Mouse (Mus musculus): ENCODE data around the gene Hapln3. TPM values are rescaled to one million over a fixed set of nuclear protein-coding genes. Genes with fewer than 3 reads are reported as not detected.

Gene Hapln3
- 2.3 and 2.7 TPM in 2 replicates for polyA plus RNA-seq (2015; fragmentation: Nextera tagmentation; extraction: Ambion mirVana)

DNA sequence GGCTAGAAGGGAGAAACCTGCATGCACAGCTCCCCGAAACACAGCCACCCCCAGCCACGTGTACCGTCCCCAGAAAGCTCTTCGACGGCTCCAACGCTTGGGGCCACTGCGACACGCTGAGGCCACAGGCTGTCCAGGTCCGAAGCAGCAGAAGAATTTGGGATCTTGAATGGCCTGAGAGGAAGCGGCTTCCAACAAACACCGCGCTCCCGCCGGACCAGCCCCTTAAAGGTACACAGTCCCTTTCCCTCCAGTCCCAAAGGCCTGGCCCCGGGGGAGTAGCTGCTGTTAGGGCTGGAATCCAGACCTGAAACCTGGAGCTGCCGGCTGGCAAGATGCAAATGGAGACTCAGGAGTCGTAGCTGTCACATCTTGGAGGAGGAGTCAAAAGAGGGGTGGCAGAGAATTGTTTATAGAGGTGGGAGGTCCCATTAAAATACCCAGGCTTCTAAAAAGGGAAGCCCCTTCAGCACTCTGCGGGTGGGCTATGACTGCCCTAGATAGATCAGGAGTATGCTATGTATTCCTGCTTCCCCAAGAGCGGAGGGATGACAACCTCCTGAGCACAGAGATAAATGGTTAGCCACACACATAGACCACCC, at the start of gene Hapln3:
Gene Hapln3, minus strand, starts transcription at position 176 of the 602 bp plus-strand sequence.
- no peak within 1 kb of the TSS for H3K9ac ChIP-seq
- H3K4me1 ChIP-seq, result 0 out of 2 replicates have a peak, but pooled peaks cover 14% of the 10 kb centered on the region

GRCm38 (mm10) chr7:79173800-79174199, 43.0 kb upstream of the Hapln3 start:
- Histone ChIP-seq H3K4me1 (no peaks in the 10 kb centered on the region), H3K4me3 (replicated peaks) (no peak overlapping the region), H3K27ac (no peak overlapping the region), H3K4me2 (no peak overlapping the region), H3K36me3 (no peaks in the 10 kb centered on the region), H3K27me3 (replicated peaks) (no peaks in the 10 kb centered on the region), H3K9ac (no peak overlapping the region), H3K9me3 (no peaks in the 10 kb centered on the region)
- 64% methylated on average over 3 of the region's 3 CpGs for WGBS
- no peak for ATAC-seq (ENCODE audit: insufficient read depth, low FRiP score, low read depth)

More for the DNA sequence above, at the start of gene Hapln3:
- Histone ChIP-seq H3K36me3 (peaks cover 4% of the 10 kb centered on the region; the same call in 1 of the 2 replicates), H3K4me2 (peak within 1 kb of the TSS; percentile 53), H3K27ac (no peak within 1 kb of the TSS), H3K9me3 (no peaks in the 10 kb centered on the region), H3K27me3 (replicated peaks) (peaks cover 5% of the 10 kb centered on the region; the same call in 1 of the 2 replicates), H3K4me3 (replicated peaks) (peak within 1 kb of the TSS; percentile 29)
- 4% methylated on average over 19 of the region's 19 CpGs for WGBS
- ATAC-seq (ENCODE audit: insufficient read depth, low FRiP score, low read depth), result 0 out of 2 replicates have a peak, but pooled peaks have one; percentile 12

DNA sequence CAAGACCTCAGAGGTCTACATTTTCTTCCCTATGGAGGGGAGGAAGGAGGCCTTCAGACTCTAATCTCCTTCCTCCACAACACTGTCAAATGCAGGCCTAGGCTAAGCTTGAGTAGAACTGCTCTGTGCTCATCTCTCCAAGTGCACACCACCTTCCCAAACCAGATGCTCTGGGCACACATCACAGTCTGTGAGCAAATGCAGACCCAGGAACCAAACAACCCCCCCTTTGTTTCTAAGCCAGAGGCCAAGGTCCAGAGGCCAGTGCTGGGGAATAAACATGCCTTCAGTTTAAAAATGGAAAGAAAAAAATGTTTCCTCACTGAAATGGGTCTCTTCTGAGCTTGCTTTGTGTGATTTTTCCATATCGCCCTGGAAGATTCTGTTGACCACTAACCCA, 41.0 kb upstream of the Hapln3 start:
- H3K4me1 ChIP-seq, result no peaks in the 10 kb centered on the region
- H3K27me3 ChIP-seq (replicated peaks), result no peaks in the 10 kb centered on the region
- H3K4me2 ChIP-seq, result no peak overlapping the region
- H3K4me3 ChIP-seq (replicated peaks), result no peak overlapping the region
- 78% methylated on average over 1 of the region's 1 CpGs for WGBS
- H3K9me3 ChIP-seq, result no peaks in the 10 kb centered on the region
- peak; percentile 27; the same call in 1 of the 2 replicates for ATAC-seq (ENCODE audit: insufficient read depth, low FRiP score, low read depth)
- no peak overlapping the region for H3K9ac ChIP-seq
- no peaks in the 10 kb centered on the region for H3K36me3 ChIP-seq
- H3K27ac ChIP-seq, result no peak overlapping the region

DNA sequence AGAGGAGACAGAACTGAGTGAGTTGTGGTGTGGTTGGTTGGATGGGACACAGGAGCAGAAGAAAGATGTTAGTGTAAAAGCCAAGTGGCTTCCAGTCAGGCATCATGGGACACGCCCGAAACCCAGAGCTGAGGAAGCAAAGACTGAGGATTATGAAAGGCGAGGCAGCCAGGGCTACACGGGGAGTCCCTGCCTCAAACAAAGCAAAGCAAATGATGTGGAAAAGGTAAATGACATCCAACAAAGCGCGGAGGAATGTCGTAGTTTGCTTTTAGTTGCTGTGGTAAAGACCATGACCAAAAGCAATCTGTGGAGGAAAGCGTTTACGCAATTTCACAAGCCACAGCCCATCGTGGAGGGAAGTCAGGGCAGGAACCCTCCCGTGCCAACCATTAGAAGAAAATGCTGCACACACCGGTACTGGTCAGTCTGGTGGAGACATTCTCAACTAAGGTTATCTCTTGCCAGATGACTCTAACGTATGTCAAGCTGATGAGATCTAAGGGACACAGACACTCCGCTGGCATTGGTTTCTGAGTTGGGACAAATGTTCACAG, 36.3 kb upstream of the Hapln3 start:
- Histone ChIP-seq H3K27me3 (replicated peaks) (no peaks in the 10 kb centered on the region), H3K4me1 (no peaks in the 10 kb centered on the region), H3K9ac (no peak overlapping the region), H3K4me3 (replicated peaks) (no peak overlapping the region), H3K4me2 (no peak overlapping the region), H3K27ac (no peak overlapping the region), H3K36me3 (no peaks in the 10 kb centered on the region), H3K9me3 (no peaks in the 10 kb centered on the region)
- no peak for ATAC-seq (ENCODE audit: insufficient read depth, low FRiP score, low read depth)
- WGBS, result 68% methylated on average over 14 of the region's 14 CpGs

DNA sequence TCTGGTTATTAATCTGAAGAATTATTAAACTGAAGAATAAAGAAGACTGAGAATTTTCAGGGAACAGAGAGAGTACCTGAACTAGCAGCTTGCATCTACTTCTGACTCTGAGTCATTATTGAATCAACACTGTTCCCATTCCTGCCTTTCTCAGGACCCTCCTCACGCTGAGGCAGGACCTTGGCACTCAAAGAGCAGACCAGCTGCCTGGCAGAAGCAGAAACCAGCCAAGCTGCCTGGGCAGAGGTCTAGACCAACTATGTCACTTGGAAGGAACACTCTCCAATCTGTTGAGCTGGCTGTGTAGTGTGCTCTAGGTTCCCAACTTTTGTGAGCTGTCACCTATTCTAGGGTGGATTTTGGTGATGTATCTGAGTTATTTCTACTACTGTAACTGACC, 28.6 kb upstream of the Hapln3 start:
- H3K4me1 ChIP-seq, result no peaks in the 10 kb centered on the region
- H3K4me2 ChIP-seq, result no peak overlapping the region
- 59% methylated on average over 1 of the region's 1 CpGs for WGBS
- H3K36me3 ChIP-seq, result no peaks in the 10 kb centered on the region
- H3K9ac ChIP-seq, result no peak overlapping the region
- no peaks in the 10 kb centered on the region for H3K9me3 ChIP-seq
- no peak overlapping the region for H3K4me3 ChIP-seq (replicated peaks)
- H3K27me3 ChIP-seq (replicated peaks), result no peaks in the 10 kb centered on the region
- ATAC-seq (ENCODE audit: insufficient read depth, low FRiP score, low read depth), result no peak
- H3K27ac ChIP-seq, result no peak overlapping the region

GRCm38 (mm10) chr7:79149522-79149921, 18.7 kb upstream of the Hapln3 start:
- Histone ChIP-seq H3K27ac (no peak overlapping the region), H3K4me1 (peaks cover 18% of the 10 kb centered on the region), H3K9me3 (no peaks in the 10 kb centered on the region), H3K27me3 (replicated peaks) (no peaks in the 10 kb centered on the region), H3K4me3 (replicated peaks) (0 out of 2 replicates have a peak overlapping the region, but pooled peaks have one; percentile 56), H3K36me3 (no peaks in the 10 kb centered on the region), H3K4me2 (peak overlapping the region; percentile 78; the same call in 1 of the 2 replicates), H3K9ac (no peak overlapping the region)
- 60% methylated on average over 6 of the region's 6 CpGs for WGBS
- no peak for ATAC-seq (ENCODE audit: insufficient read depth, low FRiP score, low read depth)

GRCm38 (mm10) chr7:79148711-79149266, 18.0 kb upstream of the Hapln3 start, which contains the start of gene Mfge8:
Gene Mfge8, minus strand, starts transcription at chr7:79149060.
- H3K9me3 ChIP-seq, result no peaks in the 10 kb centered on the region
- peak within 1 kb of the TSS; percentile 56 for H3K4me3 ChIP-seq (replicated peaks)
- WGBS, result under 1% methylated on average over 39 of the region's 39 CpGs
- H3K27me3 ChIP-seq (replicated peaks), result no peaks in the 10 kb centered on the region
- peak; percentile 93 for ATAC-seq (ENCODE audit: insufficient read depth, low FRiP score, low read depth)
- peak within 1 kb of the TSS; percentile 35; the same call in 1 of the 2 replicates for H3K9ac ChIP-seq
- peaks cover 1% of the 10 kb centered on the region; the same call in 1 of the 2 replicates for H3K36me3 ChIP-seq
- peaks cover 20% of the 10 kb centered on the region for H3K4me1 ChIP-seq
- H3K4me2 ChIP-seq, result peak within 1 kb of the TSS; percentile 78
- H3K27ac ChIP-seq, result peak within 1 kb of the TSS; percentile 23

DNA sequence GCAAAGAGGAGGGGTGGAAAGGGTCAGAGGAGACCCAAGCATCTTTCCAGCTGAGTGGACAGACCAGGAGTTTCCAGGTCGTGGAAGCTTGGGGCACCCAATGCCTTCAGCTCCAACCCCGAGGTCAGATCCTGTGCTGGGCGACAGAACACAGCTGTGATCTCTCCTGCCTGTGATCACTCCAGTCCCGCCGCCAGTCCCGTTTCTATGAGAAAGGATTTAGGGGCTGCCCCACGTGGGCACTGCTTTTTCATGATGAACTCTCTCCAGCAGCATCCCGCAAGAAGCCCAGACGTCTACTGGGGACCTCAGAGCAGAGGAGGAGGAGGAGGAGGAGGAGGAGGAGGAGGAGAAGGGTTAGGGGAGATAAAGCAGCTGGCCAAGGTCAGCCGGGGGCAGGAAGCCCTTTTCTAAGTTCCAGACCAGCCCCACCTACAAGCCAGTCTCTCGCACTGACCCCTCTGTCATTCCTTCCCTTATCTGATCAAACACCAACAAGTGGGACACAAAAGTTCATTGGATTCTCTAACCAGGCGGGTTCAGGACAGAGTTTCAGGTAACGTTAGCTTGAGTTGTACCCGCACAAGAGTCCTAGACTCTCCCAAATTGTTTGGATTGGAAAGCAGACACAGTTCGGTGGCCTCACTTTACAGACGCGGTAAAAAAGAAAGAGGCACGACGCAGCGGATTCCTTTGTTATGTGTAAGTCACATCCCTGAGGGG, 17.3 kb upstream of the Hapln3 start:
- WGBS, result under 1% methylated on average over 19 of the region's 20 CpGs
- ATAC-seq (ENCODE audit: insufficient read depth, low FRiP score, low read depth), result no peak
- H3K9me3 ChIP-seq, result no peaks in the 10 kb centered on the region

DNA sequence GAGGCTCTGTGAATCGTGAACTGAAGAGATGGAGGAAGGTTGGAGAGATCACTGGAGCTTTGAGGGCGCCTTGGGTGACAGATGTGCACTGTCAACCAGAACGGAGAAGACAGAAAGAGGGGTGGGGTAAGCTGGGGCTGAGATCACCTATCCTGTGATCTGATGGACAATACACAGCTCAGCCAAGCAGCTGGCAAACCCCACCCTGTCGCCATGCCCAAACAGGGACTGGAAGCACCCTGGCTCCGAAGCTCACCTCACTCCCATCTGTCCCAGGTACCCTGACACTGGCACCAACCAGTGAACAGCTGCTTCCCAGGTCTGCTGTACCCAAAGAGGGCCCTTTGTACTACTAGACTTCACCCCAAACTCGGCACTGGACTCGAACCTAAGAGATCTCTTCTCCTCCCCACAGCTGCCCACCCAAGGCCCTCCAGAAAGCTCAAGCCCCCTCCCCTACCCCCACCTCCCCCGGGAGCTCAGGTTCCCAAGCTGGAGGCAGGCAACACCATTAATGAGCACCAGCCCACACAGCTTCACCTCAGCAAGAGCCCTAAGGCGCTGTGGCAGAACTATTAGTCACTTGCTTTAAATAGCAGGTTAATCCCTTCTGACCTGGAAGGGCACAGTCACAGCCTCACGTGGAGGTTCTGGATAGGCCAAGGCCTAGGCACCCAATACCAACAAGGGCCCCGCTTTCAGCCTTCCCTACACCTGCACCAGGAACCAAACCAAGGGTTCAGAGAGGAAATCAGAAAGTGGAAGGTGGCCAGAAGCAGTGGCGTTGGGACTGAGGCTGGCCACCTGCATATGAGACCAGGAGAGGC, 16.4 kb upstream of the Hapln3 start:
- 53% methylated on average over 12 of the region's 12 CpGs for WGBS
- Histone ChIP-seq H3K4me3 (replicated peaks) (peak overlapping the region; percentile 56), H3K9ac (peak overlapping the region; percentile 16), H3K4me2 (peak overlapping the region; percentile 78), H3K27ac (no peak overlapping the region), H3K27me3 (replicated peaks) (no peaks in the 10 kb centered on the region), H3K9me3 (no peaks in the 10 kb centered on the region), H3K4me1 (peaks cover 20% of the 10 kb centered on the region), H3K36me3 (peaks cover 4% of the 10 kb centered on the region; the same call in 1 of the 2 replicates)
- ATAC-seq (ENCODE audit: insufficient read depth, low FRiP score, low read depth), result no peak

More for the DNA sequence above, 17.3 kb upstream of the Hapln3 start:
- Histone ChIP-seq H3K4me1 (peaks cover 20% of the 10 kb centered on the region), H3K4me3 (replicated peaks) (peak overlapping the region; percentile 56), H3K36me3 (peaks cover 4% of the 10 kb centered on the region; the same call in 1 of the 2 replicates), H3K9ac (peak overlapping the region; percentile 35; the same call in 1 of the 2 replicates), H3K27ac (peak overlapping the region; percentile 23), H3K4me2 (peak overlapping the region; percentile 78), H3K27me3 (replicated peaks) (no peaks in the 10 kb centered on the region)

DNA sequence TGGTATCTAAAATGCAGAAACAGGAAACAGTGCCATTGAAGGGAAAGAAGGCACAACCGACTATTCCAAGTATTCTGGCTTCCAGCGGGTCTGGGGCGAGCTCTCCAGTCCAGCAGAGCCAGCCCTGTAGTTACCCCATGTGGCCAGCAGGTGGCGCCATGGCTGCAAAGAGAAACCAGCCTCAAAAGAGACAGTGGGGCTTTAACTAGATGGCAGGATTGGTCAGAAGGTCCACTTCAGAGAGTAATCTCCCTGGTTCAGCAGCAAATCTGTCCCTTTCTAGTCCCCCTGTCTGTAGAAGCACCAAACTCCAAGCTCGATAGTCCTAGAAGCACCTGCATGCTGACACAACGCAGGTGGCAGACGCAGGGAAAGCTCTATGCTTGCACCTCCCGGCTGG, 10.1 kb upstream of the Hapln3 start:
- Histone ChIP-seq H3K9me3 (no peaks in the 10 kb centered on the region), H3K4me3 (replicated peaks) (no peak overlapping the region), H3K4me1 (0 out of 2 replicates have a peak, but pooled peaks cover 5% of the 10 kb centered on the region), H3K4me2 (no peak overlapping the region), H3K9ac (no peak overlapping the region), H3K36me3 (peaks cover 23% of the 10 kb centered on the region), H3K27me3 (replicated peaks) (no peaks in the 10 kb centered on the region), H3K27ac (no peak overlapping the region)
- ATAC-seq (ENCODE audit: insufficient read depth, low FRiP score, low read depth), result no peak
- 37% methylated on average over 8 of the region's 8 CpGs for WGBS

Measured in stomach, embryonic 15.5 days (tissue).